Mouse (Mus musculus): ENCODE measurements at regions not wholly inside any gene's neighbourhood (a gene's known extent, or its start where the extent isn't known, plus 50 kb on each side); places are given as distances from the start of the nearest gene placed in this dataset.

- DNase-seq (ENCODE audit: low read depth) = no peak
Measured at GRCm38 (mm10) chr10:31143856-31144488, 169.2 kb upstream of the Hddc2 start.

- no peak for DNase-seq (ENCODE audit: low read depth)
Measured at GRCm38 (mm10) chr10:31144489-31144872, 168.7 kb upstream of the Hddc2 start.

GRCm38 (mm10) chr10:31173169-31173686 is 140.0 kb upstream of the Hddc2 start:
- no peak for DNase-seq (ENCODE audit: low read depth)

GRCm38 (mm10) chr10:31189577-31189976 is 123.6 kb upstream of the Hddc2 start:
- no peak for DNase-seq (ENCODE audit: low read depth)

- peak; percentile 41 for DNase-seq (ENCODE audit: low read depth)
Measured at GRCm38 (mm10) chr10:31212164-31212563, 101.0 kb upstream of the Hddc2 start.

- no peak for DNase-seq (ENCODE audit: low read depth)
Measured at GRCm38 (mm10) chr10:31212778-31213454, 100.3 kb upstream of the Hddc2 start.

- no peak for DNase-seq (ENCODE audit: low read depth)
Measured at GRCm38 (mm10) chr10:31221902-31222301, 91.3 kb upstream of the Hddc2 start.

GRCm38 (mm10) chr10:31229078-31229477 is 84.1 kb upstream of the Hddc2 start:
- DNase-seq (ENCODE audit: low read depth) = no peak

GRCm38 (mm10) chr10:31242442-31242966 is 70.7 kb upstream of the Hddc2 start:
- DNase-seq (ENCODE audit: low read depth) = no peak

GRCm38 (mm10) chr10:31252584-31253381 is 60.4 kb upstream of the Hddc2 start:
- no peak for DNase-seq (ENCODE audit: low read depth)

GRCm38 (mm10) chr10:31256934-31257333 is 56.2 kb upstream of the Hddc2 start:
- no peak for DNase-seq (ENCODE audit: low read depth)

- DNase-seq (ENCODE audit: low read depth) = no peak
Measured at GRCm38 (mm10) chr10:31257611-31258010, 55.6 kb upstream of the Hddc2 start.

GRCm38 (mm10) chr10:31260914-31261313 is 52.3 kb upstream of the Hddc2 start:
- no peak for DNase-seq (ENCODE audit: low read depth)
